Mouse (Mus musculus) hindbrain, embryonic 15.5 days (tissue): ENCODE data around the gene Sarm1. TPM values are rescaled to one million over a fixed set of nuclear protein-coding genes. Genes with fewer than 3 reads are reported as not detected.

Source experiments
- ATAC-seq: fragments of 200-750 bp; cut with Nextera tagmentation; 2 replicates; pipeline ENCODE4 v1.8.0; 2017; ENCODE audit warnings: low read depth, moderate number of reproducible peaks, moderate TSS enrichment; ENCODE audit not compliant: low FRiP score
- H3K27ac ChIP-seq: fragments of 300-500 bp; sonication (generic); replicated peaks from 2 replicates; pipeline ENCODE4 v1.5.1; 2015; ENCODE audit warnings: mild to moderate bottlenecking, inconsistent platforms
- H3K27me3 ChIP-seq: fragments of 300-500 bp; sonication (generic); 2 replicates; pipeline ENCODE4 v1.6.1; 2015; ENCODE audit warnings: control low read depth, inconsistent platforms
- H3K36me3 ChIP-seq: fragments of 300-500 bp; sonication (generic); 2 replicates; pipeline ENCODE4 v1.6.1; 2015; ENCODE audit warnings: control low read depth, inconsistent platforms
- H3K4me1 ChIP-seq: fragments of 300-500 bp; sonication (generic); replicated peaks from 2 replicates; pipeline ENCODE4 v1.6.1; 2015; ENCODE audit warnings: control low read depth, inconsistent platforms
- H3K4me2 ChIP-seq: fragments of 300-500 bp; sonication (generic); 2 replicates; pipeline ENCODE4 v1.6.1; 2015; ENCODE audit warnings: moderate library complexity, mild to moderate bottlenecking, inconsistent platforms
- H3K4me3 ChIP-seq: fragments of 300-500 bp; sonication (generic); 2 replicates; pipeline ENCODE4 v1.5.1; 2015; ENCODE audit warnings: mild to moderate bottlenecking, inconsistent platforms
- H3K9ac ChIP-seq: fragments of 300-500 bp; sonication (generic); 2 replicates; pipeline ENCODE4 v1.6.1; 2015; ENCODE audit warnings: inconsistent platforms
- H3K9me3 ChIP-seq: fragments of 300-500 bp; sonication (generic); 2 replicates; pipeline ENCODE4 v1.6.1; 2016; ENCODE audit warnings: control low read depth, inconsistent platforms
- WGBS: fragments of 180-500 bp; shearing (Covaris S2); methylation state at CpG from one replicate; pipeline ENCODE4 v1.1.7; 2015; 5-methylcytosine and 5-hydroxymethylcytosine counted together
- polyA plus RNA-seq: library from polyadenylated mRNA; unstranded; fragments of >200 nt; fragmentation: Nextera tagmentation; extraction: Ambion mirVana; gene quantifications from 2 replicates; pipeline ENCODE4 v1.2.1, GENCODE M21; 2015

Gene Sarm1
- polyA plus RNA-seq, 1 experiment from 2014 or later: 53.2 TPM

- no peaks in the 10 kb centered on the region for H3K36me3 ChIP-seq
- no peak overlapping the region for H3K27ac ChIP-seq
- H3K4me1 ChIP-seq: no peaks in the 10 kb centered on the region
- WGBS: 95% methylated on average over 6 of the region's 6 CpGs
- H3K9ac ChIP-seq: no peak overlapping the region
- H3K9me3 ChIP-seq: no peaks in the 10 kb centered on the region
- H3K4me3 ChIP-seq: no peak overlapping the region
- no peak for ATAC-seq
- no peaks in the 10 kb centered on the region for H3K27me3 ChIP-seq
- no peak overlapping the region for H3K4me2 ChIP-seq
Measured at GRCm38 (mm10) chr11:78427655-78428054, 69.9 kb downstream of the Sarm1 start.

DNA sequence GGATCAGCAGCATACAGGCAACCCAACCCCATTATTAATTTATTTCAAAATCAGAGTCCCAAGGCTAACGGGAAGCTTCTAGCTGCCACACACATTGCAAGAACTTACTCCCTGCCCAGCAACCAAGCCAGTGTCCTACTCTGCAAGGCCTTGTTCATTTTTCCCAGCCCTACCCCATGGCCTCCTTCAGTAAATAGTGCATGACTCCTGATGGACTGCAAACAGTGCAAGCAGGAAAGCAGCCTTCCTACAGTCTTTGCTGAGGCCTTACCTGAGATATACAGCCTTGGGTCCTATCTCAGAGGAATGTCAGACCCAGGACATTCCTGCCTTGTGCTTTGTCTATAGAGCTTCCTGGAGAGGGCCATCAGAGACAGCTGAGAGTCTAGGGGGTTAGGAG, 72.0 kb downstream of the Sarm1 start:
- no peak for ATAC-seq
- WGBS: 90% methylated on average over 1 of the region's 1 CpGs

DNA sequence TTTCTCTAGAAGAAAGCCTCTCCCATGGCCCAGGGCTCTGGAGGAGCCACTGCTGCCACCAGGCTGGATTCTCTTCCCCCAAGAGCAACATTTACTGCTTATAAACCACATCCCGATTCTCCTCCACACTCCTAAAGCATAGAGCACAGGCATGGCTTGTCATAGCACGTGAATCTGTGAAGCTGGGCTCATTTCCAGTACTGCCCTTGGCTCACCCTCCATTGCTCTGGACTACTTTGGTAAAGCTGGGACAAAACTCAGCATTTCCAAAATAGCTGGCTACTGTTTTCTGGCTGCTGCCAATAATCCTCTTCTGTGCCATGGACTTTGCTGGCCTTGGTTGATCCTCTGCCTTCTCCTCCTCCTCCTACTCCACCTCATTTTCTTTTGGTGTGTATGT, 73.2 kb downstream of the Sarm1 start:
- ATAC-seq: no peak
- Histone ChIP-seq H3K27ac (no peak overlapping the region), H3K9ac (no peak overlapping the region), H3K4me1 (no peaks in the 10 kb centered on the region), H3K36me3 (no peaks in the 10 kb centered on the region), H3K27me3 (no peaks in the 10 kb centered on the region), H3K4me3 (no peak overlapping the region), H3K4me2 (no peak overlapping the region), H3K9me3 (no peaks in the 10 kb centered on the region)
- WGBS: 65% methylated on average over 2 of the region's 2 CpGs

More for the DNA sequence above, 72.0 kb downstream of the Sarm1 start:
- no peak overlapping the region for H3K27ac ChIP-seq
- H3K4me3 ChIP-seq: no peak overlapping the region
- no peaks in the 10 kb centered on the region for H3K9me3 ChIP-seq
- H3K4me2 ChIP-seq: no peak overlapping the region
- H3K36me3 ChIP-seq: no peaks in the 10 kb centered on the region
- H3K4me1 ChIP-seq: no peaks in the 10 kb centered on the region
- no peak overlapping the region for H3K9ac ChIP-seq
- no peaks in the 10 kb centered on the region for H3K27me3 ChIP-seq

Other genes with a start within 250 kb of the Sarm1 start
- gene 2610507B11Rik, start 236.0 kb downstream of the Sarm1 start, polyA plus RNA-seq: 50.9 and 65.0 TPM in 2 replicates
- gene BC030499, start 206.9 kb downstream of the Sarm1 start, polyA plus RNA-seq: 0.26 and 0.32 TPM in 2 replicates
- 9.7 and 14.0 TPM in 2 replicates for gene Spag5, start 196.2 kb downstream of the Sarm1 start, polyA plus RNA-seq
- 318 and 319 TPM in 2 replicates for gene Aldoc, start 174.8 kb downstream of the Sarm1 start, polyA plus RNA-seq
- gene Pigs, start 169.3 kb downstream of the Sarm1 start, polyA plus RNA-seq: 84.6 and 92.9 TPM in 2 replicates
- 88.3 and 94.3 TPM in 2 replicates for gene Unc119, start 154.3 kb downstream of the Sarm1 start, polyA plus RNA-seq
- gene Foxn1, start 111.2 kb downstream of the Sarm1 start, polyA plus RNA-seq: not detected in 2 replicates
- gene Slc13a2, start 75.5 kb downstream of the Sarm1 start, polyA plus RNA-seq: not detected in 2 replicates
- gene Slc46a1, start 32.1 kb downstream of the Sarm1 start, polyA plus RNA-seq: 26.0 and 28.4 TPM in 2 replicates
- gene Vtn, start 1.3 kb upstream of the Sarm1 start, polyA plus RNA-seq: 157 and 165 TPM in 2 replicates
- 0.12 and 0.14 TPM in 2 replicates for gene Sebox, start 5.7 kb upstream of the Sarm1 start, polyA plus RNA-seq
- gene Tmem199, start 14.4 kb upstream of the Sarm1 start, polyA plus RNA-seq: 88.0 and 91.8 TPM in 2 replicates
- 181 and 189 TPM in 2 replicates for gene Poldip2, start 14.4 kb upstream of the Sarm1 start, polyA plus RNA-seq
- 63.0 and 64.6 TPM in 2 replicates for gene Tnfaip1, start 38.6 kb upstream of the Sarm1 start, polyA plus RNA-seq
- gene Ift20, start 38.6 kb upstream of the Sarm1 start, polyA plus RNA-seq: 121 and 125 TPM in 2 replicates
- gene Tmem97, start 53.0 kb upstream of the Sarm1 start, polyA plus RNA-seq: 44.5 and 45.7 TPM in 2 replicates
- 22.4 and 24.0 TPM in 2 replicates for gene Nlk, start 199.6 kb upstream of the Sarm1 start, polyA plus RNA-seq